Mouse (Mus musculus): ENCODE data around the gene Gm26566. TPM values are rescaled to one million over a fixed set of nuclear protein-coding genes. Genes with fewer than 3 reads are reported as not detected.
"Not testable (repeated sequence)": the region's sequence is repeated elsewhere in the genome, so short reads cannot be mapped to it uniquely, and the experiment has no call there.

The Gm26566 gene
- total RNA-seq, 2 experiments from 2014 or later, result 0.55 TPM; not detected in 1

GRCm38 (mm10) chr4:88727324-88727723 lies 5.7 kb downstream of the Gm26566 start:
- peak; percentile 85 for ATAC-seq (ENCODE audit: poor library complexity, severe bottlenecking)

- ATAC-seq (ENCODE audit: poor library complexity, severe bottlenecking), result peak; percentile 85
Measured at GRCm38 (mm10) chr4:88738480-88738879, 16.9 kb downstream of the Gm26566 start.

GRCm38 (mm10) chr4:88739036-88739435 lies 17.4 kb downstream of the Gm26566 start:
- peak; percentile 78 for ATAC-seq (ENCODE audit: poor library complexity, severe bottlenecking)

GRCm38 (mm10) chr4:88741426-88741825 lies 19.8 kb downstream of the Gm26566 start:
- peak; percentile 63 for ATAC-seq (ENCODE audit: poor library complexity, severe bottlenecking)

- no peak for ATAC-seq (ENCODE audit: poor library complexity, severe bottlenecking)
Measured at GRCm38 (mm10) chr4:88742771-88743371, 21.3 kb downstream of the Gm26566 start.

GRCm38 (mm10) chr4:88744207-88744606 lies 22.6 kb downstream of the Gm26566 start:
- no peak for ATAC-seq (ENCODE audit: poor library complexity, severe bottlenecking)

GRCm38 (mm10) chr4:88749926-88750325 lies 28.3 kb downstream of the Gm26566 start:
- ATAC-seq (ENCODE audit: poor library complexity, severe bottlenecking), result no peak

GRCm38 (mm10) chr4:88754818-88755340 lies 33.3 kb downstream of the Gm26566 start, which contains the start of gene Gm13271:
Gene Gm13271, plus strand, starts transcription at chr4:88754868.
- not testable (repeated sequence) for ATAC-seq (ENCODE audit: poor library complexity, severe bottlenecking)

GRCm38 (mm10) chr4:88756581-88757513 lies 35.2 kb downstream of the Gm26566 start:
- ATAC-seq (ENCODE audit: poor library complexity, severe bottlenecking), result not testable (repeated sequence)

GRCm38 (mm10) chr4:88757628-88758031 lies 36.0 kb downstream of the Gm26566 start:
- ATAC-seq (ENCODE audit: poor library complexity, severe bottlenecking), result peak; percentile 100

- ATAC-seq (ENCODE audit: poor library complexity, severe bottlenecking), result not testable (repeated sequence)
Measured at GRCm38 (mm10) chr4:88758751-88759150, 37.1 kb downstream of the Gm26566 start.

- ATAC-seq (ENCODE audit: poor library complexity, severe bottlenecking), result not testable (repeated sequence)
Measured at GRCm38 (mm10) chr4:88759610-88760268, 38.1 kb downstream of the Gm26566 start, which contains the start of gene Gm13283. Gene Gm13283, plus strand, starts transcription at chr4:88760119.

- ATAC-seq (ENCODE audit: poor library complexity, severe bottlenecking), result not testable (repeated sequence)
Measured at GRCm38 (mm10) chr4:88760431-88760830, 38.8 kb downstream of the Gm26566 start.

- ATAC-seq (ENCODE audit: poor library complexity, severe bottlenecking), result not testable (repeated sequence)
Measured at GRCm38 (mm10) chr4:88761776-88762175, 40.2 kb downstream of the Gm26566 start.

- not testable (repeated sequence) for ATAC-seq (ENCODE audit: poor library complexity, severe bottlenecking)
Measured at GRCm38 (mm10) chr4:88762341-88762740, 40.7 kb downstream of the Gm26566 start.

- peak; percentile 94 for ATAC-seq (ENCODE audit: poor library complexity, severe bottlenecking)
Measured at GRCm38 (mm10) chr4:88763384-88764018, 41.9 kb downstream of the Gm26566 start.
